Mouse (Mus musculus) fat pad, adult 2 months (tissue): ENCODE measurements around the gene Ube2q2.
"Not testable (repeated sequence)": the region's sequence is repeated elsewhere in the genome, so short reads cannot be mapped to it uniquely, and the experiment has no call there.

Experiments
- DNase-seq: peaks from one replicate; pipeline ENCODE4 v3.0.0-alpha.2; 2011; ENCODE audit warnings: low read depth, low spot score; ENCODE audit errors: extremely low read depth

Ube2q2 gene

GRCm38 (mm10) chr9:55236235-55237165 is 87.8 kb downstream of the Ube2q2 start:
- no peak for DNase-seq

- no peak for DNase-seq
Observed at GRCm38 (mm10) chr9:55240852-55241251, 92.2 kb downstream of the Ube2q2 start.

GRCm38 (mm10) chr9:55241863-55242685 is 93.4 kb downstream of the Ube2q2 start:
- no peak for DNase-seq

- peak; percentile 59 for DNase-seq
Observed at GRCm38 (mm10) chr9:55243280-55243679, 94.6 kb downstream of the Ube2q2 start.

- DNase-seq = no peak
Observed at GRCm38 (mm10) chr9:55244079-55244478, 95.4 kb downstream of the Ube2q2 start.

GRCm38 (mm10) chr9:55245057-55245750 is 96.5 kb downstream of the Ube2q2 start:
- DNase-seq = not testable (repeated sequence)

- peak; percentile 63 for DNase-seq
Observed at GRCm38 (mm10) chr9:55246440-55246839, 97.8 kb downstream of the Ube2q2 start.

- DNase-seq = peak; percentile 88
Observed at GRCm38 (mm10) chr9:55246918-55247317, 98.3 kb downstream of the Ube2q2 start.

GRCm38 (mm10) chr9:55248465-55248864 is 99.8 kb downstream of the Ube2q2 start:
- DNase-seq = no peak

GRCm38 (mm10) chr9:55250595-55251247 is 102.1 kb downstream of the Ube2q2 start:
- no peak for DNase-seq

- DNase-seq = not testable (repeated sequence)
Observed at GRCm38 (mm10) chr9:55252097-55252496, 103.4 kb downstream of the Ube2q2 start.

GRCm38 (mm10) chr9:55253849-55254248 is 105.2 kb downstream of the Ube2q2 start:
- no peak for DNase-seq

- no peak for DNase-seq
Observed at GRCm38 (mm10) chr9:55255056-55255455, 106.4 kb downstream of the Ube2q2 start.

GRCm38 (mm10) chr9:55255604-55256003 is 107.0 kb downstream of the Ube2q2 start:
- peak; percentile 94 for DNase-seq

- DNase-seq = no peak
Observed at GRCm38 (mm10) chr9:55257105-55257504, 108.5 kb downstream of the Ube2q2 start.
